Mouse (Mus musculus) embryo, embryonic 9.5 days (tissue): Measurements from ENCODE around the gene Rras2.

ENCODE experiments used
- DNase-seq: peaks from one replicate; pipeline ENCODE4 v3.0.0-alpha.2; 2017; ENCODE audit errors: extremely low spot score

The Rras2 gene

DNA sequence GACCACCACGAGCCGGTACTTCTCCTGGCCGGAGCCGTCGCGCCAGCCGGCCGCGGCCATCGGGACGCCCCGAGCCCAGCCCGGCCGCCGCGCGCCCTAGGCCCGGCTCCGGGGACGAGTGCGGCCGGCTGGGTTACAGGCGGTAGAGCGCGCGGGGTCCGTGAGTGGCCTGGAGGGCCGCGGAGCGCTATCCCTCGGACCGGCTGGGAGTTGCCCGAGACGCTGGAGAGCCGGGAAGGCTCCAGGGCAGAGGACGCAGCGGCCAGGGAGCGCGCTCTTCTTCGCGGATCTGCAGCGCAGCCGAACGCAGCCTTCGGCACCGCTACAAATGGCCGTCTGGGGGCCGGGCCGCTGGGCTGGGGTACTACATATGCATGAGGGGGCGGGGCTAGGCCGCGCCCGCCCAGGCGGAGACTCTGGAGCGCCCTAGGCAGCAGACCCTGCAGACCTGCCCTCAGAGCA, at the start of gene Rras2:
Gene Rras2, minus strand, starts transcription at position 338 of the 462 bp plus-strand sequence.
- DNase-seq: peak; percentile 91

GRCm38 (mm10) chr7:114162975-114163374, 45.4 kb upstream of the Rras2 start:
- no peak for DNase-seq

DNA sequence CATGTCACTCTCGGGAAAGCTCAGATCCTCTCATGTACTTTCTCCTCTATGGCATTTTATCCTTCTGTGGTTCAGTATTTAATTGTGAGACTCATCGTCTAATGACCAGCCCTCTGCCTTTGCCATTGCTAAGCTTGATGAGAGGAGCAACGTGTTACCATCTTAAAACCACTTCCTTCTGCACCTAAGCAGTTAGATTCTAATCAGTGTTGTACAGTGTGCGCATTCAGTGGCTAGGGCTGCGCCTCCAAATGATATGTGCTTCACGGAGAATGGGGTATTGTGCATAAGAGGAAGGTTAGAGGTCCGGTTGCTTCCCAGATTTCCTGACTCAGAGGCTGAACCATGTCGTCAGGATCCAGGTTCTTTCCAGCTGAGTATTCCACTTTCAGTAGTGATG, 43.5 kb upstream of the Rras2 start:
- DNase-seq: no peak

GRCm38 (mm10) chr7:114157716-114158278, 40.2 kb upstream of the Rras2 start:
- no peak for DNase-seq

GRCm38 (mm10) chr7:114156364-114156763, 38.8 kb upstream of the Rras2 start:
- no peak for DNase-seq

GRCm38 (mm10) chr7:114155053-114155865, 37.7 kb upstream of the Rras2 start:
- DNase-seq: no peak

GRCm38 (mm10) chr7:114151036-114151780, 33.6 kb upstream of the Rras2 start:
- DNase-seq: no peak

GRCm38 (mm10) chr7:114149564-114149963, 32.0 kb upstream of the Rras2 start:
- DNase-seq: no peak

- DNase-seq: no peak
Observed at GRCm38 (mm10) chr7:114149135-114149534, 31.6 kb upstream of the Rras2 start.

GRCm38 (mm10) chr7:114145841-114146240, 28.3 kb upstream of the Rras2 start:
- DNase-seq: no peak

DNA sequence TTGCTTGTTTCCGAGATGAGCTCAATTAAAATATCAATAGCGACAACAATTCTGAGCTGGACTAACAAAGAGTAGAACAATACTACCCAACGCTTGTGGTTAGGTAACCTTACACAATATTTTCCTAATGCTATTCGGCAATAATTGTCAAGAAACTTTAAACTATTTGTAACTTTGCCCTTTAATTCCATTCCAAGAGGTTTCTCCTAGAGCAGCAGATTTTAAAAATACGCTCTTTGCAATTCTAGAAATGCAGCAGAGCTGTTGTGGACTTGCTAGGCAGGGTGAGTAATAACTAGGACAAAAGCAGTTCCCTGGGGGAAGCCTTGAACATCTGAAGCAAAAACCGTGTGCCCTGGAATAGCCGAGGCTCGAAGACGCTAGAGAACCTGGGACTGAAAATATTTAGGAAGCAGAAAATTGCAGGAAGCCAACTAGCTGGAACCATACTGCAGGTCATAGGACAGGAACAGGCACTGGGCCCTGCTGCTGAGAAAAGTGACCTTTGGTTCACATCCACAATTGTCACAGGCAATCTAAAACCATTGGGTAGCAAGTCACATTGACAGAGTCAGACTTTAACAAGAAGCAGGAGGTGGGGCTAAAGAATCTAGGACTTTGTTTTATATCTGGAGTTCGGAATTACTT, 24.7 kb upstream of the Rras2 start:
- no peak for DNase-seq

DNA sequence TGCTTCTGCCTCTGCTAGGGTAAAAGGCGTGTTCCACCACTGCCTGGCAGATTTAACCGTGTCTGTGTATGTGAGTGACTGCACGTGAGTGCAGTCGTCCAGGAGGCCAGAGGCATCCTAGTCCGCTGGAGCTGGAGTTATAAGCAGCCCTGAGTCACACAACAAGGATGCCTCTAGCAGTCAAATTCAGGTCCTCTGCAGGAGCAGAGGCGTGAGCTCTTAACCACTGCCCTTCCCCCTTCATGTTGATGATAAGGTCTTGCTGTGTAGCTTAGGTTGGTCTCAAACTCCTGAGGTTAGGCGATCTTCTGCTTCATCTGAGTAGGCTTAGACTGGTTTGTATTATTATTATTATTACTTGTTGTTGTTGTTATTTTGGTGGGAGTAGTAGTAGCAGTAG, 22.4 kb upstream of the Rras2 start:
- no peak for DNase-seq

DNA sequence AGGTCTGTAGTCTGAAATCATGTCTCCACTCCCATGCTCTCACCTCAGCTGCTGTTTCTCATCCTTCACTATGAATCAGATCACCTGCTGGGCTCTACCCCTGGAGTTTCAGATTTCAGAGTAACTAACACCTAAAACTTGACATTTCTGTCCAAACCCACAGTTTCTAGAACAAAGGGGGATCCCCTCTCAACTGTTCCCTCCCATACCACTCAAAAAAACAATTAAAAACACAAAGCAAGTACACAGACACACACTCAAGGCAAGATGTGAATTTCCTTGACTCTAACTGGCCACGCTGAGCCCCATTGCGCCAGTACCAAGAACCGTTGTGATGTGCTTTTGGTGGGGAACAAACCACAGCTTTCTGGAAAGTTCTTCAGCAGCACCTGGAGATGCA, 21.8 kb upstream of the Rras2 start:
- no peak for DNase-seq

DNA sequence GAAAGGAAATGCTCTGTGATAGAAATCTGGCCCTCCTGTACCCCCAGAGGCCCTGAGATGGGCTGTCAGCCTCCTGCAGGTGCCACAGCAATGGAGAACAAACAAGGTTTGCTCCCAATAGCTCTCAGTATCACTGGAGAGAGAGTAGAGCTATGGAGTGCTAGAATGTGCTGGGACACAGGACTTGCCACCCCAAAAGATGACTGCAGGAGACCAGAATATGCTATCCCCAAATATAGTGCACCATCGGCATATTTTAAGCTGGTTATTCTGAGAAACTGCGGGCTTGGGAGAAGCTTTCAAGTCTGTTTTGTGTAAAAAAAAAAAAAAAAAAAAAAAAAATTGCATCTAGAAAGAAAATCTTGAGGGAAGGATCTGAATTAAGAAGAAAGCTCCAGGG, 20.7 kb upstream of the Rras2 start:
- DNase-seq: no peak

DNA sequence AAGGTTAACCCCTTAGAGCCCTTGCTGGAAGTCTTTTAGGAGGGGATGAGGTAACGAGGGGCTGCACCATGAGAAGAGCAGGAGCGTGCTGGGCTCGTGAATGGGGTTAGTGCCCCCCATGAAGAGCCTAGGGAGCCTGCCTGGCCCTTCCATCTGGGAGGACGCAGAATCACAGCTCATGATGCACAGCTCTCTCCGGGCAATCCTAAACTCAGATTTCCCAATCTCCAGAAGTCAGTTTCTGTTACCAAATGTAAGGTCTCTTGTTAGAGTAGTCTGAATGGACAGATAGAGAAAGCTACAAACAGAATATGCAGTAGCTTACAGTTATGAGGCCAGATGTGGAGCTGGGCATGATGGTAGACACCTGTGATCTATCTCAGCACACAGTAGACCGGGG, 17.6 kb upstream of the Rras2 start:
- DNase-seq: no peak

- no peak for DNase-seq
Observed at GRCm38 (mm10) chr7:114133957-114134356, 16.4 kb upstream of the Rras2 start.

GRCm38 (mm10) chr7:114132316-114132715, 14.7 kb upstream of the Rras2 start:
- DNase-seq: no peak

DNA sequence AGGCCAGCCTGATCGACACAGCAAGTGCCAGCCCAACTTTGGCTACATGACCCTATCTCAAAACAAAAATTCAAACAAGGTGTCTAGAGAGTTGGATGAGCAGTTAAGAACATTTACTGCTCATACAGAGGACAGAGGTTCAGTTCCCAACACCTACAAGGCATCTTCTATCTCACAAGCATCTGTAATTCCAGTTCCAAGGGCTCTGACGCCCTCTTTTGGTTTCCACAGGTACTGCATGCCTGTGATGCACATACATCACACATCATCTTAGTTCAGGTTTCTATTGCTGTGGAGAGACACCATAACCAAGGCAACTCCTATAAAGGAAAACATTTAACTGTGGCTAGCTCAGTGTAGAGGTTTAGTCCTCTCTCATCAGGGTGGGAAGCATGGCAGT, 11.7 kb upstream of the Rras2 start:
- no peak for DNase-seq

DNA sequence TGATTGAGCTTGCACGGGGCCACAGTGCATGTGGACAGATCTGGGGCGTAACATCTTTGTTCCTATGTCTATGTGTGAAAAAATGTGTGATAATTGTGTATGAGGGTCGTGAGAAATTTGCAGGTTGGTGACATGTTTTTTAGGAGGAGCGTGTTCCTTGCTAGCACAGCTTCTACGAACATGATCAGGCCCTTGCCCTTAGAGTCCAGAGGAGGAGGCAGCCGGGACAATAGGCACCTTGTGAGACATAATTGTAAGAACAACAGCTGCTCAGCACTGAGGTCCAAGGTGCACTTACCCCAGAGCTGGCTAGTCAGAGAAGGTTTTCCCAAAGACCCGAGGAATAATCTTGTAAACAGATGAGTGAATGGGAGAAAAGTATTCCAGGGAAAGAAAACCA, 599 bp upstream of the Rras2 start:
- no peak for DNase-seq

DNA sequence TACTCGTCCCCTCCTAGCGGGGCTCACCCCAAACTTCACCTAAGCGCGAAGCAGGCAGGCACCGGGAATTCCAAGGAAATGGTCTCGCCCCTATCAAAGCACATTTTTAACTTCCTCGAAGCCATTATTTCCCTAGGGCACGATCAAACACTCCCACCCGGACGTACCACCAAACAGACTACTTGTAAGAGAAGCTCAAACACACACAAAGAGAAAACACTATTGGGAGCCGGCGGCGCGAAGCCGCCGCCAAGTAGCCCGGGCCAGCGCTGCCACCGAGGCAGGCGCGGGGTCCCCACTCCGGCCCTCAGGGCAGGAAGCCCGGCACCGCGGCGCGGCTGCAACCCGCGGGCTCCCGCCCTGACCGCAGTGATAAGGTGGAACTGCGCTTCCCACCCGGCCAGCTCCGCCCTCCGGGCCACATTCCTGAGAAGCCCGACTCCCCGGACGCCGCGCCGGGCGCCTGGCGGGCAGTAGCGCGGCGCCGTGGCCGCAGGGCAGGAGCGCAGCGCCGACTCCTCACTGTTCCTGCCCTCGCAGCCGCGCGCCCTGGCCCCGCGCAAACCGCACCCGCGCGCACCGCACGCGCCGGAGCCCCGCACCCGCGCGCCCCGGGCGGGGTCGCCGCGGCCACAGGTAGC, 750 bp downstream of the Rras2 start:
- peak; percentile 76 for DNase-seq

DNA sequence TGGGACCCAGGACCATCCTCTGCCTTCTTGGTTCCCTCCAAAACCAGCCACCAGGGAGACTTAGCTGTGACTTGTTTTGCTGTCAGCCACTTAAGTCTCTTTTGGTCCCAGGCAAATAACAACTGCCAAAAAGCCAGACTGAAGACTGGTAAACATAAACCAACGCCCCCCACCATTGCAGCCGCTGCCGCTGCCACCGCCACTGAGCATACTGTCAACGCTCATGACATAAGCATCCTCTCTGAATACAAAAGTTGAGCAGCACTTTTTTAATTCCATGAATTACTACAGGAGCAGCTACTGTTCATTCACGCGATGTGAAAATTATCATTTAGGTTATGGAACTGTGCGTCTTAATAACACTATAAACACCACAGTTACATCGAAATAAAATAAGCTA, 1.6 kb downstream of the Rras2 start:
- DNase-seq: no peak

- DNase-seq: no peak
Observed at GRCm38 (mm10) chr7:114114976-114115375, 2.6 kb downstream of the Rras2 start.
